Mouse (Mus musculus): ENCODE measurements around the gene Yes1. TPM values are rescaled to one million over a fixed set of nuclear protein-coding genes. Genes with fewer than 3 reads are reported as not detected.
"Not testable (repeated sequence)": the region's sequence is repeated elsewhere in the genome, so short reads cannot be mapped to it uniquely, and the experiment has no call there.

The Yes1 gene
- polyA plus RNA-seq, 1 experiment from 2014 or later: 37.4 TPM

DNA sequence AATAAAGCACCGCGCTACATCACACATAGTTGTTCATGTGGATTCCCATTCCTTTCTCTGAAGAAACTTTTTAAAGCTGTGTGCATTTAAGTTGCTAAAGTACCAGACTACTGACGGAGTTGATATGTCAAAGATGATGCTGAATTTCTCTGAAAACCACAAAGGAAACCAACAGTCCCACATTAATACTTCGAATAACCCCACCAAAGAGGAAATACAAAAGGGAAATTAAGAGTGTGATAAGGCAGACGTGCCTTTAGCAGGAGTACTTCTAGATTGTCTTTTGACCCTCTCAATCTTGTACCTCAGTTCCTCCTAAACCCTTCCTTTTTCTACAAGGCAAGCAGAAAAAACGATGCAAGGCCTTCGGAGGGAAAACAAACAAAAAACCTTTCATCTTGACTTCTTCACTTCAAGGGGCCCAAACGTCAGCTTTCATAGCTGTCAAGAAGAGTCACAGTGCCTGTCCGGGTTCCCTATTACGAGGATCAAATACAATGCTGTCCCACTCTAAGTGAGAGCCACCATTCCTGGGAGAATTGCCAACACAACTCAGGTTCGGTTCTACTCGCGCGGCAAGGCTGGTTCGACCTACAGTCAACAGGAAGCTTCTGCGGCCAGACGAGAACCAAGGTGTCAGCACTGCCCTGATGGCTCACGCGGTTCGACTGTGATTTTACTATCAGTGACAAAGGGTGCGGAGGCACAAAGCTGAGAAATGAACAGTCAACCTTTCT is 739 bp upstream of the Yes1 start:
- 20% methylated on average over 21 of the region's 21 CpGs for WGBS
- ATAC-seq (replicated peaks; ENCODE audit: low FRiP score) (peak; percentile 59), DNase-seq (ENCODE audit: low spot score) (no peak)
- no peaks in the 10 kb centered on the region for H3K27me3 ChIP-seq (ENCODE audit: control insufficient read depth, insufficient read depth, low read length)
- H3K36me3 ChIP-seq (ENCODE audit: control insufficient read depth, insufficient read depth, low read length): no peaks in the 10 kb centered on the region
- H3K4me3 ChIP-seq (ENCODE audit: low read depth, low read length): peak overlapping the region; percentile 87
- peak overlapping the region; percentile 84 for H3K27ac ChIP-seq (ENCODE audit: low read depth, low read length)
- H3K4me1 ChIP-seq (replicated peaks; ENCODE audit: control insufficient read depth, insufficient read depth, low read length): no peaks in the 10 kb centered on the region
- H3K9me3 ChIP-seq (ENCODE audit: control insufficient read depth, low read length): no peaks in the 10 kb centered on the region
- H3K4me2 ChIP-seq (ENCODE audit: low read depth, low read length, severe bottlenecking): peak overlapping the region; percentile 78
- H3K9ac ChIP-seq (ENCODE audit: low read length): peak overlapping the region; percentile 93

DNA sequence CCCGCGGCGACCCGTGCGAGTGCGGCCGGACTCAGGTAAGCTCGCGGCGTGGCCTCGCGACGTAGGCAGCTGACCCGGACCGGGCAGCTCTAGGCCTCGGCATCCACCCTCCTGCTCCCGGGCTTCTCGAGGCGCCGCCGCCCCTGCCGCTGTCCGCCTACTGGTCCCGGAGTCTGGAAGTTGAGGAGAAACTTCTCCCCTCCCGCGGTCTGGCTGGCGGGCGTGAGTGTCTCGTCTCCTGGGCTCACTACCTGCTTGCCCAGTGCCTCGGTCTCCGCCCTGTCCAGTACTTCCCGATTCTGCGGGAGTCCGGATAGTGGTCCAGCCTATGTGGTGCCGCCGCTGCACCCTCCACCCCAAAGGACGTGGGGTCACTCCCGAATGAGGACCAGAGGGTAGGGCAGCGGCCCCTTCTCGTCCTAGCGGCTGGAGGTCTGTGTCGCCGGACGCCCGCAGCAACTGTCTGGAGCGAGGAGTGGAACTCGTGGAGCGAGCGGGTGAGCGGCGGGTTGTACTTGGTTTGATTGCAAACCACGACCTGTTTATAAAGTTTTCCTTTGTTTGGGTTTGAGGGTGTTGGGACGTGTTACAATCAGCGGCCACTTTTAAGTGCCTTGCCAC is 480 bp downstream of the Yes1 start:
- peak overlapping the region; percentile 84 for H3K27ac ChIP-seq (ENCODE audit: low read depth, low read length)
- H3K9me3 ChIP-seq (ENCODE audit: control insufficient read depth, low read length): no peaks in the 10 kb centered on the region
- no peaks in the 10 kb centered on the region for H3K4me1 ChIP-seq (replicated peaks; ENCODE audit: control insufficient read depth, insufficient read depth, low read length)
- peak overlapping the region; percentile 78 for H3K4me2 ChIP-seq (ENCODE audit: low read depth, low read length, severe bottlenecking)
- peak overlapping the region; percentile 87 for H3K4me3 ChIP-seq (ENCODE audit: low read depth, low read length)
- WGBS: under 1% methylated on average over 43 of the region's 54 CpGs
- ATAC-seq (replicated peaks; ENCODE audit: low FRiP score) (peak; percentile 82), DNase-seq (ENCODE audit: low spot score) (peak; percentile 83)
- H3K36me3 ChIP-seq (ENCODE audit: control insufficient read depth, insufficient read depth, low read length): no peaks in the 10 kb centered on the region
- H3K27me3 ChIP-seq (ENCODE audit: control insufficient read depth, insufficient read depth, low read length): no peaks in the 10 kb centered on the region
- H3K9ac ChIP-seq (ENCODE audit: low read length): peak overlapping the region; percentile 93

DNA sequence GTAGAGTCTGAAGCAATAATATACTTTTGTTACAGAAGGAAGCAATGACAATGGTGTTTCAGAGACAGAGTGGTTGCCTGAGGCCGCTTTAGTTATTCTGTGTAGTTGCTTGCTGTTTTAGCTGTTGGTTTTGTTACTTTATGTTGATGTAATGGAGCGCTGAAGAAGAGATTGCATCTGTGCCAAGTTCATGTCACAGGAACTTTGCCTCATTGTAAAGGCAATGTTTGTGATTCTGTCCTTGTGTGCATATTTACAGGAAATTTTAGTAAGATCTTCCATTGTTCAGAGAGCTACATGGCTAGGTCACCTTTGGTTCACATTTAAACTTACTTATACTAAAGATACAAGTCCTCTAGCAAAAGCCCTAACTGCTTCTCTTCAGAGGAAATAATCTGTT is 3.3 kb downstream of the Yes1 start:
- Histone ChIP-seq H3K36me3 (ENCODE audit: control insufficient read depth, insufficient read depth, low read length) (no peaks in the 10 kb centered on the region), H3K4me1 (replicated peaks; ENCODE audit: control insufficient read depth, insufficient read depth, low read length) (no peaks in the 10 kb centered on the region), H3K27ac (ENCODE audit: low read depth, low read length) (no peak overlapping the region), H3K9ac (ENCODE audit: low read length) (no peak overlapping the region), H3K9me3 (ENCODE audit: control insufficient read depth, low read length) (no peaks in the 10 kb centered on the region), H3K4me3 (ENCODE audit: low read depth, low read length) (no peak overlapping the region), H3K27me3 (ENCODE audit: control insufficient read depth, insufficient read depth, low read length) (no peaks in the 10 kb centered on the region), H3K4me2 (ENCODE audit: low read depth, low read length, severe bottlenecking) (no peak overlapping the region)
- ATAC-seq (replicated peaks; ENCODE audit: low FRiP score): no peak
- DNase-seq (ENCODE audit: low spot score): no peak
- WGBS: 92% methylated on average over 2 of the region's 2 CpGs

DNA sequence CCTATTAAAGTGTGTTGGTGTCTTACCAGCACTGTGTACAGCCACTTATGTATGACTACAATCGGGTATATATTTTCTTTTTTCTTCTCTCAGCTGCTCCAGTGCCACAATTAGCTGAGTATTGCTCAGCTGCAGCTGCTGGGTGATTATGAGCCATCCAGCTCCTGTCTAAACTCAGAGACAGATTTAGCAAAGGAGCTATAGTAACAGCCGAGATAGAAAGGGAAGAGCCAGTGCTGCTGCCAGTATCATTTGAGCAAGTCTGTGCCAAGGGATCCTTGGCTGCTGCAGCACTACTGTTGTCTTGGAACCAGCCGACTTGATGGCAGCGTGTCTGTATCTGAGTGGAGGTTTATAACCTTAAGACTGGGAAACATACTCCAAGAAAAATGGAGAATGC is 3.7 kb downstream of the Yes1 start:
- Histone ChIP-seq H3K9ac (ENCODE audit: low read length) (no peak overlapping the region), H3K27ac (ENCODE audit: low read depth, low read length) (no peak overlapping the region), H3K9me3 (ENCODE audit: control insufficient read depth, low read length) (no peaks in the 10 kb centered on the region), H3K27me3 (ENCODE audit: control insufficient read depth, insufficient read depth, low read length) (no peaks in the 10 kb centered on the region), H3K36me3 (ENCODE audit: control insufficient read depth, insufficient read depth, low read length) (no peaks in the 10 kb centered on the region), H3K4me1 (replicated peaks; ENCODE audit: control insufficient read depth, insufficient read depth, low read length) (no peaks in the 10 kb centered on the region), H3K4me3 (ENCODE audit: low read depth, low read length) (no peak overlapping the region), H3K4me2 (ENCODE audit: low read depth, low read length, severe bottlenecking) (no peak overlapping the region)
- ATAC-seq (replicated peaks; ENCODE audit: low FRiP score) (no peak), DNase-seq (ENCODE audit: low spot score) (no peak)
- WGBS: 80% methylated on average over 4 of the region's 4 CpGs

DNA sequence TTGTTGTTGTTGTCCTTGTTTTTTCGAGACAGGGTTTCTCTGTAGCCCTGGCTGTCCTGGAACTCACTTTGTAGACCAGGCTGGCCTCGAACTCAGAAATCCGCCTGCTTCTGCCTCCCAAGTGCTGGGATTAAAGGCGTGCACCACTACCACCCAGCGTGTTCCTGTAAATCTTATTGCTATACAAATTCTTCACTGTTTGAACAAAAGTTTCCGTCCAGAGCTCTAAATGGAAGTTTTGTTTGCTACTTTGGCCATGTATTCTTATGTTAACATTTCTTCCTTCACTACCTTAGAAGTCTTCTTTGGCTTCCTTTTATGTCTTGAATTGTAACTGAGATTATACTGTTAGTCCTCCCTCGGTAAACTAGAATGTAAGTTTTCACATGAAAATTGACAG is 5.5 kb downstream of the Yes1 start:
- H3K9ac ChIP-seq (ENCODE audit: low read length); H3K4me1 ChIP-seq (replicated peaks; ENCODE audit: control insufficient read depth, insufficient read depth, low read length); H3K27ac ChIP-seq (ENCODE audit: low read depth, low read length); ATAC-seq (replicated peaks; ENCODE audit: low FRiP score); H3K36me3 ChIP-seq (ENCODE audit: control insufficient read depth, insufficient read depth, low read length); H3K4me3 ChIP-seq (ENCODE audit: low read depth, low read length); DNase-seq (ENCODE audit: low spot score); H3K4me2 ChIP-seq (ENCODE audit: low read depth, low read length, severe bottlenecking); H3K27me3 ChIP-seq (ENCODE audit: control insufficient read depth, insufficient read depth, low read length); H3K9me3 ChIP-seq (ENCODE audit: control insufficient read depth, low read length): not testable (repeated sequence)
- WGBS: 90% methylated on average over 7 of the region's 7 CpGs

DNA sequence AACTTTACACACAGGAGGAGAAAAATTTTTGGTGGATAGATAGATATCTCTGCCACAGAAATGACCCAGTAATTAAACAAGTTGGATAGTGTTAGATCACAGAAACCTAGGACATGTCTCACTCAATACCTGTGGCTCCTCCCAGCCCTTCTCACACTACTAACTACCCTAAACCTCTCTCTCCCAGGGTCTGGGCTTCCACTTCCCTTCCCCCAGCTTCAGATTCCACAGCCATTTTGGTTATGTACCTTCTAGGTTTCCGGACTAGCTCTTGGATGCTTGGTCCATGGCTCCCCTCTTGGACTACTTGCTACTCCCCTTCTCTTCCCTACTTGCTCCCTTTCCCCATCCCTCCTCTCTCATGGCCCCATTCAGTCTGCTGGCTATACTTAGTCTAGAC is 6.9 kb downstream of the Yes1 start:
- Histone ChIP-seq H3K9me3 (ENCODE audit: control insufficient read depth, low read length) (no peaks in the 10 kb centered on the region), H3K36me3 (ENCODE audit: control insufficient read depth, insufficient read depth, low read length) (no peaks in the 10 kb centered on the region), H3K4me3 (ENCODE audit: low read depth, low read length) (no peak overlapping the region), H3K4me1 (replicated peaks; ENCODE audit: control insufficient read depth, insufficient read depth, low read length) (no peaks in the 10 kb centered on the region), H3K9ac (ENCODE audit: low read length) (no peak overlapping the region), H3K4me2 (ENCODE audit: low read depth, low read length, severe bottlenecking) (no peak overlapping the region), H3K27ac (ENCODE audit: low read depth, low read length) (no peak overlapping the region), H3K27me3 (ENCODE audit: control insufficient read depth, insufficient read depth, low read length) (no peaks in the 10 kb centered on the region)
- DNase-seq (ENCODE audit: low spot score): no peak
- ATAC-seq (replicated peaks; ENCODE audit: low FRiP score): no peak
- 85% methylated on average over 1 of the region's 1 CpGs for WGBS

DNA sequence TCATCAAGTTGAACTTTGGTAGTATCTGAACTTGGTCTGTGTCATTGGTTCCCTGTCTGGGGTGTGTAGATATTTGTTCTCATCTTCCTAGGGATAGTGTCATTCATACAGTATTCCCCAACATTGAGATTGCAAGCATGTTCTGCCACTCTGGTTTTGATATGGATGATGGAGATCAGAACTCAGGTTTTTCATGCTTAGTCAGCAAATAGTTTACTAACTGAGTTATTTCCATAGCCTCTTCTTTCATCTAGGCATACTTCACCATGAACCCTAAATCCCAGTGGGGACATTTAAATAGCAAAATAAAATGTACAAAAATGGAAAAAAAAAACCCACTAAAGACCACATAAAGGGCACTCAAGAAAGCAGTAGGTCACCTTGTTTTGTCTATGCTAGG is 12.7 kb downstream of the Yes1 start:
- ATAC-seq (replicated peaks; ENCODE audit: low FRiP score) (no peak), DNase-seq (ENCODE audit: low spot score) (no peak)
- H3K9ac ChIP-seq (ENCODE audit: low read length): no peak overlapping the region
- H3K4me3 ChIP-seq (ENCODE audit: low read depth, low read length): no peak overlapping the region
- H3K4me1 ChIP-seq (replicated peaks; ENCODE audit: control insufficient read depth, insufficient read depth, low read length): no peaks in the 10 kb centered on the region
- no peaks in the 10 kb centered on the region for H3K9me3 ChIP-seq (ENCODE audit: control insufficient read depth, low read length)
- H3K4me2 ChIP-seq (ENCODE audit: low read depth, low read length, severe bottlenecking): no peak overlapping the region
- no peak overlapping the region for H3K27ac ChIP-seq (ENCODE audit: low read depth, low read length)
- H3K27me3 ChIP-seq (ENCODE audit: control insufficient read depth, insufficient read depth, low read length): no peaks in the 10 kb centered on the region
- H3K36me3 ChIP-seq (ENCODE audit: control insufficient read depth, insufficient read depth, low read length): no peaks in the 10 kb centered on the region; the same call in 1 of the 2 replicates

DNA sequence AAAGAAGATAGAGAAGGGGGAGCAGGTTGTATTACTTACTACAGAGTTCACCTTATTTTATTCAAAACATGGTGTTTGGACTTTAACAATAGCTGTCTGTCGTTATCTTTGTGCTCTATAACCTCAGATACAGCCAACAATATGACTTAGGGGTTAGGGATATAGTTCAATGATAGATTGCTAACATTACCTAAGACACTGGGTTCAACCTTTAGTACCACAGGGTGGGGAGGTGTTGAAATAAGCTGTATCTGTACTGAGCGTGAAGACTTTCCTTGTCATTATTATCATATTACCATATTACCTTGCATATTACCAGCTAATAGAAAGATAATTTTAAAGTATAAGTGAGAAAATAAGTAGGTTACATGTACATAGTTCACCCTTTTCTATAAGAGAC is 13.8 kb downstream of the Yes1 start:
- no peaks in the 10 kb centered on the region for H3K4me1 ChIP-seq (replicated peaks; ENCODE audit: control insufficient read depth, insufficient read depth, low read length)
- no peak overlapping the region for H3K27ac ChIP-seq (ENCODE audit: low read depth, low read length)
- H3K4me2 ChIP-seq (ENCODE audit: low read depth, low read length, severe bottlenecking): no peak overlapping the region
- no peaks in the 10 kb centered on the region for H3K9me3 ChIP-seq (ENCODE audit: control insufficient read depth, low read length)
- ATAC-seq (replicated peaks; ENCODE audit: low FRiP score) (no peak), DNase-seq (ENCODE audit: low spot score) (no peak)
- no peak overlapping the region for H3K4me3 ChIP-seq (ENCODE audit: low read depth, low read length)
- H3K36me3 ChIP-seq (ENCODE audit: control insufficient read depth, insufficient read depth, low read length): no peaks in the 10 kb centered on the region; the same call in 1 of the 2 replicates
- 96% methylated on average over 2 of the region's 2 CpGs for WGBS
- H3K27me3 ChIP-seq (ENCODE audit: control insufficient read depth, insufficient read depth, low read length): no peaks in the 10 kb centered on the region
- no peak overlapping the region for H3K9ac ChIP-seq (ENCODE audit: low read length)

DNA sequence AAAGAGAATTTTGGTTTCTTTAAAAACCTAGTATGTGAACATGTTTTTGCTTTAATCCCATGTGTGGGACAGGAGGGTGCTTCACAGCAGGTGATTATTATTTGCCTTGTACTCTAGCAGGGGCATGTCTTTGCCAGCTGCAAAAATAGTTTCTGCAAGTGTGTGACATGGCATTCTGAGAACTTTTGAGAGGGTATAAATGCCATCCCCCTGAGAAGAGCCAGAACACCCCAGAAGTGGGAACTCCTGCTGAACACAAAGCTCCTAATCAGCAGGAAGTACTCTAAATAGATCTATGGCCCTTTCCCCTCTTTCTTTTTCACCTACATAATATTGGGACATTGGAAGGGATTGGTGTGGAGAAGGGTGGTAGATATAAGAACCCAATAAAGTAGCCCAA is 22.2 kb downstream of the Yes1 start:
- DNase-seq (ENCODE audit: low spot score) (no peak), ATAC-seq (replicated peaks; ENCODE audit: low FRiP score) (no peak)
- Histone ChIP-seq H3K27me3 (ENCODE audit: control insufficient read depth, insufficient read depth, low read length) (no peaks in the 10 kb centered on the region), H3K4me2 (ENCODE audit: low read depth, low read length, severe bottlenecking) (no peak overlapping the region), H3K27ac (ENCODE audit: low read depth, low read length) (no peak overlapping the region), H3K9me3 (ENCODE audit: control insufficient read depth, low read length) (no peaks in the 10 kb centered on the region), H3K36me3 (ENCODE audit: control insufficient read depth, insufficient read depth, low read length) (no peaks in the 10 kb centered on the region), H3K4me1 (replicated peaks; ENCODE audit: control insufficient read depth, insufficient read depth, low read length) (no peaks in the 10 kb centered on the region), H3K4me3 (ENCODE audit: low read depth, low read length) (no peak overlapping the region), H3K9ac (ENCODE audit: low read length) (no peak overlapping the region)

All from forebrain, embryonic 11.5 days (tissue).